Mouse (Mus musculus): ENCODE data around the gene Hmgxb4. TPM values are rescaled to one million over a fixed set of nuclear protein-coding genes. Genes with fewer than 3 reads are reported as not detected.

Gene Hmgxb4
- total RNA-seq, 2 experiments from 2014 or later, result 10.1 to 10.6 TPM

DNA sequence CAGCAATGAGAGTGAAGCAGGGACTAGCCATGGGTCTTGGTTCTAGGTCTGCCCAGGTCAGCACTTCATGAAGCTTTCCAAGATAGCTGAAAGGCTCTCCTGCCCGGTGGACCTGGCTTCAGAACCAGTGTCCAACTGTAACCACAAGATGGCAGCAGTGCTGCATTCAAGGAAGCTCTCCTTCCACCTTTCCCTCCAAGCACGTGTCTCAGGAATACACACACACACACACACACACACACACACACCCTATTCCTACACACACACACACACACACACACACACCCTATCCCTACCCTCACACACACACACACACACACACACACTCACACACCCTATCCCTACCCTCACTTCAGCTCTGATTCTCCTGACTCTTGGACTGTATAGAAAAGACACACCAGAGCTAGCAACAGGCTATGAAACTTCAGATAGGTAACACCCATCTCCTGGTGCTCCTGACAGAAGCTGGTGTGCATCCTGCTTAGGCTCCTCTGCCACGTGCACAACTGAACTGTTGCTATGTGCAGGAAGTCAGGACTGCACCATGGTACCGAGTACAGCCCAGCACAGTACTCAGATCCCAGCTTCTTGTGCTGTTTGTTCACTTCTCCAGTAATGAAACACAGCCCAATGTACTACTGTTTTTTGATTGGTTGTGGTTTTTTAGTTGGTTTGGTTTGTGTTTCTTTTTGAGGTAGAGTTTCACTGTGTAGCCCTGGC lies 78.6 kb downstream of the Hmgxb4 start:
- DNase-seq, result peak; percentile 84 to 90

- DNase-seq, result no peak
Measured at GRCm38 (mm10) chr8:75074876-75075275, 81.7 kb downstream of the Hmgxb4 start.

- no peak for DNase-seq
Measured at GRCm38 (mm10) chr8:75078215-75078614, 85.1 kb downstream of the Hmgxb4 start.

GRCm38 (mm10) chr8:75078851-75079250 lies 85.7 kb downstream of the Hmgxb4 start:
- DNase-seq, result no peak

Other genes starting within 250 kb of the Hmgxb4 start
- gene Isx, start 120.2 kb upstream of the Hmgxb4 start, total RNA-seq (2021), result not detected
- gene Tom1, start 40.3 kb downstream of the Hmgxb4 start, total RNA-seq (2021), result 10 to 100 TPM; 57.9 to 63.7 TPM
- gene Hmox1, start 100.3 kb downstream of the Hmgxb4 start, total RNA-seq (2021), result 10 to 100 TPM; 10.3 to 17.5 TPM
- 1 to 10 TPM; 3.3 to 5.1 TPM for gene Mcm5, start 116.2 kb downstream of the Hmgxb4 start, total RNA-seq (2021)
- 1 to 10 TPM; 5.4 to 6.1 TPM for gene Rasd2, start 220.6 kb downstream of the Hmgxb4 start, total RNA-seq (2021)

Data from heart, adult 18-20 months (tissue).